10 mouse cellular contexts compared by ENCODE assay signal in genomic region chr5:92988769-92989356, GRCm38 (mm10). TPM values are rescaled to one million over a fixed set of nuclear protein-coding genes. Genes with fewer than 3 reads are reported as not detected.
DNase-seq lines count a peak whose midpoint lies in the region; ATAC-seq lines count a peak whose summit lies in the region.
"Had no signal": no experiment of that assay in that cellular context is flagged by ENCODE, and none has a peak within 500 bp of the region (broad histone marks: within the 10 kb centered on the region; RNA-seq: fewer than 3 reads in every experiment).

No protein-coding gene starts in this region.

- peaks cover 9% of the 10 kb centered on the region for H3K4me1 ChIP-seq in hindbrain, embryonic 15.5 days (replicated peaks)
- H3K4me1 ChIP-seq in limb, embryonic 15.5 days: peaks cover 24% of the 10 kb centered on the region

- peak overlapping the region; percentile 55; the same call in 1 of the 2 replicates for H3K27ac ChIP-seq in hindbrain, embryonic 15.5 days (replicated peaks)
- H3K27ac ChIP-seq in limb, embryonic 15.5 days: peak overlapping the region; percentile 80

- intact Hi-C loops in left cerebral cortex, postnatal 25 days (cut with DNase I): no loop called here

- WGBS in hindbrain, embryonic 15.5 days: 31% methylated on average over 15 of the region's 15 CpGs
- 21% methylated on average over 15 of the region's 15 CpGs for WGBS in limb, embryonic 15.5 days

- no peak overlapping the region for H3K4me3 ChIP-seq in hindbrain, embryonic 15.5 days
- H3K4me3 ChIP-seq in limb, embryonic 15.5 days: no peak overlapping the region

- no peaks in the 10 kb centered on the region for H3K36me3 ChIP-seq in hindbrain, embryonic 15.5 days
- no peaks in the 10 kb centered on the region for H3K36me3 ChIP-seq in limb, embryonic 15.5 days

- no peaks in the 10 kb centered on the region for H3K9me3 ChIP-seq in hindbrain, embryonic 15.5 days
- no peaks in the 10 kb centered on the region for H3K9me3 ChIP-seq in limb, embryonic 15.5 days

- ATAC-seq in hindbrain, embryonic 15.5 days (ENCODE audit: low FRiP score, low read depth): peak; percentile 44
- ATAC-seq in limb, embryonic 15.5 days (ENCODE audit: insufficient number of reproducible peaks, low FRiP score, low TSS enrichment, low read depth): no peak

- H3K4me2 ChIP-seq in hindbrain, embryonic 15.5 days: peak overlapping the region; percentile 27; the same call in 1 of the 2 replicates
- 0 out of 2 replicates have a peak overlapping the region, but pooled peaks have one; percentile 1 for H3K4me2 ChIP-seq in limb, embryonic 15.5 days

- H3K27me3 ChIP-seq in hindbrain, embryonic 15.5 days: no peaks in the 10 kb centered on the region
- no peaks in the 10 kb centered on the region for H3K27me3 ChIP-seq in limb, embryonic 15.5 days

- H3K9ac ChIP-seq in hindbrain, embryonic 15.5 days: no peak overlapping the region
- H3K9ac ChIP-seq in limb, embryonic 15.5 days: no peak overlapping the region

- peak; percentile 41 for DNase-seq in 3T3-L1 (ENCODE audit: low read depth, low spot score)
- DNase-seq in embryo, embryonic 9.5 days (ENCODE audit: extremely low spot score): peak; percentile 60
- DNase-seq in layer of hippocampus, postnatal 25 days (ENCODE audit: extremely low spot score in 1 of 2, low spot score in 1 of 2): no peak
- no peak for DNase-seq in thymus, postnatal 36 days
- no peak for DNase-seq in left cerebral cortex, postnatal 25 days (ENCODE audit: low spot score in 2 of 2)
- no peak for DNase-seq in urinary bladder, postnatal 36 days (ENCODE audit: low spot score in 2 of 2)
- DNase-seq: cerebellum, postnatal 36 days; heart, postnatal 4 days had no signal

RNA-seq across cellular contexts. Expression of gene Sowahb, which starts 56.0 kb away (rescaled TPM):
- 0.07 TPM in 1 of 2 replicates, not detected in the other for polyA plus RNA-seq in hindbrain, embryonic 15.5 days (2015; fragmentation: Nextera tagmentation; extraction: Ambion mirVana)
- 0.41 and 0.65 TPM in 2 replicates for polyA plus RNA-seq in limb, embryonic 15.5 days (2015; fragmentation: Nextera tagmentation; extraction: Ambion mirVana)
- total RNA-seq in layer of hippocampus, postnatal 25 days (2021): 1 to 10 TPM; 1.4 to 2.1 TPM
- 10 to 100 TPM; 13.1 to 18.7 TPM for total RNA-seq in left cerebral cortex, postnatal 25 days (2021)

Comparison
In these comparisons a context has a peak if more than half of its experiments do, and no peak if none do; other contexts are left out.
1. DNase-seq: peak in 3T3-L1 (single experiment) and embryo, embryonic 9.5 days (single experiment); none in layer of hippocampus, postnatal 25 days (0 of 2), thymus, postnatal 36 days (0 of 2), left cerebral cortex, postnatal 25 days (0 of 2) and urinary bladder, postnatal 36 days (0 of 2).
2. RNA of gene Sowahb, which starts 56.0 kb away (total RNA-seq): 13.1 to 18.7 TPM in left cerebral cortex, postnatal 25 days; 1.4 to 2.1 TPM in layer of hippocampus, postnatal 25 days; every median in the first group is over 4 times any median in the second.